Comparison of ENCODE assay signal across 22 mouse cellular contexts in genomic region chr14:49008399-49009189, GRCm38 (mm10).
"Had no signal": no experiment of that assay in that cellular context is flagged by ENCODE, and none has a peak within 500 bp of the region (broad histone marks: within the 10 kb centered on the region; RNA-seq: fewer than 3 reads in every experiment).

No protein-coding gene starts in this region.

- DNase-seq: liver; liver, embryonic 13.5 days; liver, postnatal 0 days; lung, adult 2 months; lung, postnatal 14 days; retina, postnatal 1 day; right cerebral cortex, adult 18-20 months; right cerebral cortex, postnatal 25 days; right cerebral cortex, postnatal 4 days; spleen, adult 18-20 months; thymus, adult 18-20 months; thymus, postnatal 14 days; thymus, postnatal 36 days had no signal

- H3K27ac ChIP-seq: liver, embryonic 13.5 days; liver, embryonic 15.5 days; macrophage; midbrain, embryonic 13.5 days; midbrain, embryonic 15.5 days; neural tube, embryonic 13.5 days; neural tube, embryonic 15.5 days had no signal

- ATAC-seq: liver, postnatal 0 days; midbrain, embryonic 13.5 days; midbrain, embryonic 15.5 days had no signal

- H3K36me3 ChIP-seq: liver, embryonic 15.5 days; midbrain, embryonic 15.5 days; neural tube, embryonic 15.5 days had no signal

- H3K4me2 ChIP-seq: liver, embryonic 11.5 days; liver, embryonic 13.5 days; liver, embryonic 15.5 days; midbrain, embryonic 11.5 days; midbrain, embryonic 13.5 days; midbrain, embryonic 15.5 days; neural tube, embryonic 13.5 days; neural tube, embryonic 15.5 days had no signal

- H3K9ac ChIP-seq: liver, embryonic 13.5 days; liver, embryonic 15.5 days; liver, postnatal 0 days; midbrain, embryonic 13.5 days; midbrain, embryonic 15.5 days; neural tube, embryonic 13.5 days; neural tube, embryonic 15.5 days had no signal

- H3K9me3 ChIP-seq: liver, embryonic 13.5 days; liver, embryonic 15.5 days; megakaryocyte, embryonic 14.5 days; midbrain, embryonic 13.5 days; midbrain, embryonic 15.5 days; neural tube, embryonic 13.5 days; neural tube, embryonic 15.5 days had no signal

- H3K27me3 ChIP-seq: liver, embryonic 13.5 days; liver, embryonic 15.5 days; megakaryocyte, embryonic 14.5 days; midbrain, embryonic 13.5 days; midbrain, embryonic 15.5 days; neural tube, embryonic 13.5 days; neural tube, embryonic 15.5 days had no signal

- H3K4me3 ChIP-seq: liver, embryonic 13.5 days; liver, embryonic 15.5 days; megakaryocyte, embryonic 14.5 days; midbrain, embryonic 13.5 days; midbrain, embryonic 15.5 days; neural tube, embryonic 13.5 days; neural tube, embryonic 15.5 days had no signal

- H3K4me1 ChIP-seq: liver, embryonic 13.5 days; liver, embryonic 15.5 days; megakaryocyte, embryonic 14.5 days; midbrain, embryonic 13.5 days; midbrain, embryonic 15.5 days; neural tube, embryonic 13.5 days; neural tube, embryonic 15.5 days had no signal
